ENCODE assay signal across 10 mouse cellular contexts in the genomic region with DNA sequence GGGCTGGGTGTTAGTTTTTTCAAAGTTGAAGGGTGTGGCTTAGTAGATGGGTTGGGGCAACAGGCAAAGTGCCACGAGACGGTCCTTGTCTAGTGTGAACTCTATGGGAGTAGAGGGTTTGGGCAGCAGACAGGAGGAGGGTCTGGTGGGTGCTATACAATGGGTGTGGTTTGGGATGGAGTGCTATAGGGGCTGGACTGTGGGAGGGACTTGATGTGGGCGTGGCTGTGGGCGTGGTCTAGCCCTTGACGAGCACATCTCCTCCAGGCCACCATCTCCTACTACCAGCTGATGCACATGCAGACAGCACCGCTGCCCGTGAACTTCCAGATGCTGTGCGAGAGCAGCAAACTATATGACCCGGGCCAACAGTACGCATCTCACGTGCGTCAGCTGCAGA. TPM values are rescaled to one million over a fixed set of nuclear protein-coding genes. Genes with fewer than 3 reads are reported as not detected.
A peak's percentile ranks its signal among the peaks of the same experiment; 100 is the strongest.
DNase-seq lines count a peak whose midpoint lies in the region; ATAC-seq and TF ChIP-seq lines count a peak whose summit lies in the region.
"Had no signal": no experiment of that assay in that cellular context is flagged by ENCODE, and none has a peak within 500 bp of the region (broad histone marks: within the 10 kb centered on the region; RNA-seq: fewer than 3 reads in every experiment).

No protein-coding gene starts in this region.

- H3K36me3 ChIP-seq in testis, adult 2 months (ENCODE audit: control insufficient read depth, insufficient read depth, low read length): no peaks in the 10 kb centered on the region
- H3K36me3 ChIP-seq: heart, embryonic 15.5 days; limb, embryonic 15.5 days had no signal

- H3K27ac ChIP-seq in testis, adult 2 months (ENCODE audit: control insufficient read depth, insufficient read depth, low read depth, low read length): no peak overlapping the region
- H3K27ac ChIP-seq: heart, embryonic 15.5 days; limb, embryonic 15.5 days had no signal

- H3K4me3 ChIP-seq in testis, adult 2 months (ENCODE audit: control insufficient read depth, low read depth, low read length): peak overlapping the region; percentile 37
- H3K4me3 ChIP-seq: heart, embryonic 15.5 days; limb, embryonic 15.5 days had no signal

- no peaks in the 10 kb centered on the region for H3K27me3 ChIP-seq in testis, adult 2 months (ENCODE audit: control insufficient read depth, insufficient read depth, low read length)
- H3K27me3 ChIP-seq: heart, embryonic 15.5 days; limb, embryonic 15.5 days had no signal

- peak; percentile 19; the same call in 1 of the 2 replicates for ATAC-seq in megakaryocyte, adult 5-6 weeks (ENCODE audit: poor library complexity, severe bottlenecking)

- TF ChIP-seq CTCF in testis, adult 2 months (IDR thresholded peaks at IDR 0.05; ENCODE audit: control insufficient read depth, insufficient read depth, insufficient replicate concordance, low read depth, low read length): no peak

- intact Hi-C loops in left cerebral cortex, postnatal 25 days (cut with DNase I): no loop called here

- DNase-seq in heart, adult 11 months: peak; percentile 94
- DNase-seq in heart, adult 9 months (ENCODE audit: low spot score in 2 of 2): no peak
- DNase-seq in testis, postnatal 14 days (ENCODE audit: low spot score): no peak
- peak; percentile 79 for DNase-seq in thymus, postnatal 4 days
- no peak for DNase-seq in frontal cortex, postnatal 36 days (ENCODE audit: low spot score in 2 of 2)
- DNase-seq in left cerebral cortex, postnatal 25 days (ENCODE audit: low spot score in 2 of 2): no peak

- TF ChIP-seq POLR2A in testis, adult 2 months (IDR thresholded peaks at IDR 0.05; ENCODE audit: control insufficient read depth, low read depth, low read length): no peak

- H3K4me1 ChIP-seq in testis, adult 2 months (ENCODE audit: control insufficient read depth, insufficient read depth, low read length): peaks cover 18% of the 10 kb centered on the region

RNA-seq across cellular contexts. Expression of a gene that starts 9.4 kb away (rescaled TPM):
- polyA plus RNA-seq in testis, adult 2 months (2012; rRNA removed): 2.1 and 3.4 TPM in 2 replicates
- total RNA-seq in megakaryocyte, adult 5-6 weeks (2015): 135 and 140 TPM in 2 replicates
- total RNA-seq in megakaryocyte, adult 5-6 weeks (2017): 235 and 237 TPM in 2 replicates
- total RNA-seq in left cerebral cortex, postnatal 25 days (2021): 1 to 10 TPM; 3.6 to 4.0 TPM

RNA-seq across cellular contexts. Expression of a gene that starts 13.7 kb away (rescaled TPM):
- 104 and 113 TPM in 2 replicates for polyA plus RNA-seq in testis, adult 2 months (2012; rRNA removed)
- total RNA-seq in megakaryocyte, adult 5-6 weeks (2015): 70.2 and 70.7 TPM in 2 replicates
- 58.4 and 69.2 TPM in 2 replicates for total RNA-seq in megakaryocyte, adult 5-6 weeks (2017)
- total RNA-seq in left cerebral cortex, postnatal 25 days (2021): 10 to 100 TPM; 71.3 to 74.8 TPM

RNA-seq across cellular contexts. Expression of a gene that starts 21.1 kb away (rescaled TPM):
- polyA plus RNA-seq in testis, adult 2 months (2012; rRNA removed): 3,516 and 3,720 TPM in 2 replicates
- total RNA-seq in megakaryocyte, adult 5-6 weeks (2015): 259 and 303 TPM in 2 replicates
- 375 and 378 TPM in 2 replicates for total RNA-seq in megakaryocyte, adult 5-6 weeks (2017)
- total RNA-seq in left cerebral cortex, postnatal 25 days (2021): 100 to 1,000 TPM; 504 to 528 TPM

RNA-seq across cellular contexts. Expression of a gene that starts 29.6 kb away (rescaled TPM):
- polyA plus RNA-seq in testis, adult 2 months (2012; rRNA removed): 2.2 and 2.3 TPM in 2 replicates
- 32.6 and 34.7 TPM in 2 replicates for total RNA-seq in megakaryocyte, adult 5-6 weeks (2015)
- total RNA-seq in megakaryocyte, adult 5-6 weeks (2017): 33.6 and 37.4 TPM in 2 replicates
- total RNA-seq in left cerebral cortex, postnatal 25 days (2021): 10 to 100 TPM; 10.9 to 12.3 TPM

RNA-seq across cellular contexts. Expression of a gene that starts 37.5 kb away (rescaled TPM):
- polyA plus RNA-seq in testis, adult 2 months (2012; rRNA removed): 4.4 and 6.8 TPM in 2 replicates
- 174 and 175 TPM in 2 replicates for total RNA-seq in megakaryocyte, adult 5-6 weeks (2015)
- total RNA-seq in megakaryocyte, adult 5-6 weeks (2017): 286 and 299 TPM in 2 replicates
- total RNA-seq in left cerebral cortex, postnatal 25 days (2021): 1 to 10 TPM; 6.0 to 8.2 TPM

Comparison
In these comparisons a context has a peak if more than half of its experiments do, and no peak if none do; other contexts are left out.
1. DNase-seq: peak in heart, adult 11 months (single experiment) and thymus, postnatal 4 days (single experiment); none in heart, adult 9 months (0 of 2), testis, postnatal 14 days (single experiment), frontal cortex, postnatal 36 days (0 of 2) and left cerebral cortex, postnatal 25 days (0 of 2).
2. RNA of a gene that starts 9.4 kb away (total RNA-seq): 135 to 237 TPM in megakaryocyte, adult 5-6 weeks; 3.6 to 4.0 TPM in left cerebral cortex, postnatal 25 days; every median in the first group is over 10 times any median in the second.